Mouse (Mus musculus): Measurements from ENCODE around the gene Tnk2. TPM values are rescaled to one million over a fixed set of nuclear protein-coding genes. Genes with fewer than 3 reads are reported as not detected.

Tnk2 gene
- polyA plus RNA-seq, 1 experiment from 2014 or later = 17.1 TPM

DNA sequence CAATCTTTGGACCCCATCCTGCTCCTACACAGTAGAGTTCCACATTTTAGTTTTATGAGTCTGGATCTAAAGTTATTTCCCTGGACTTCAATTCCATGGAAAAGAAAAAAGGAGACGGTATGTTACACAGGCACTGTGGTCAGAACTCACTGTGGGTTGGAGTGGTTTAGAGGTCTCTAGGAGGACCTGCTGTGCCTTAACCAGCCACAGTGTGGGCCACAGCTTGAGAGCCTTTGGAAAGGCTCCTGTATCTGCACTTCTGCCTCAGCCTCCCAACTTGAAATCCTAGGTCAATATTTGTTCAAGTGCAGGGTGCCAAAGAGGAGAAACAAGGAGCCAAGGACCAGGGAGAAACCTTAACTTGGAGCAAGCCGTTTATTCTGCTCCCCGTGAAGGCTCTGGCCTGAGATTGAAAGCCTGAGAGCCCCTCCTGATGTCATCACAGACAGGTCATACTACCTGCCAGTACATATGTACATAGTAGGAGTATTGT, 41.4 kb upstream of the Tnk2 start:
- Histone ChIP-seq H3K4me2 (replicated peaks; ENCODE audit: low read depth) (no peak overlapping the region), H3K4me1 (replicated peaks; ENCODE audit: control insufficient read depth, insufficient read depth) (no peaks in the 10 kb centered on the region)
- 59% methylated on average over 3 of the region's 3 CpGs for WGBS

DNA sequence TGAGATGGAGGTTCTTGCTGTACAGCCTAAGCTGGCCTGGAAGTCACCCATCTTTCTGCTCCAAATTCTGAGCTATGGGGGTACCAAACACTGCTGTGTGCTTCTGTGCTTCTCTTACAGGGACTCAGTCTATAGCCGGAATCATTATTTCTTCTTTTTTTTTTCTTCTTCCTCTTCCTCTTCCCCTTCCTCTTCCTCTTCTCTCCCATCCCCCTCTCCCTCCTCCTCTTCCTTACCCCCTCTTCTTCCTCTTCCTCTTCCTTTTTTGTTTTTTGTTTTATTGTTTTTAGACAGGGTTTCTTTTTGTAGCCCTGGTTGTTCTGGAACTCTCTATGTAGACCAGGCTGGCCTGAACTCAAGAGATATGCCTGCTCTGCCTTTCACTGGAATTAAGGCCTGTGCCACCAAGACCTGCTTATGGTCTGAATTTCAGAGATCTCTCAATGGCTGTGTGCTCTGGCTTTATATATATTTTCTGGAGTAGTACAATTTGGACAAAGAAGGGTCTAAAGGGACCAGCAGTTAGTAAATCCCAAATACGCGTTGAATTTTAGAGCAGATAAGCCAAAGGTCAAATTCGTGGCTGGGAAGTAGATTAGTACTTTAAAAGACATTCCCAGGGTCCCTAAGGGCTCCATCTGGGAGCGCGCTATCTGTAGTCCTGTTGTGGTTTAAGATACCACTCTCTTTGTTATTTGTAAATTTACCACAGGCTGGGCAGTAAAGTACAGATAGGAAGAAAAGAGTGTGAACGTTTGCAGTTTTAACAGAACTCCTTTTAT, 35.9 kb upstream of the Tnk2 start:
- H3K4me3 ChIP-seq (ENCODE audit: low read depth, low read length) = no peak overlapping the region
- no peak overlapping the region for H3K9ac ChIP-seq (ENCODE audit: low read length)
- DNase-seq (ENCODE audit: low spot score) (no peak), ATAC-seq (ENCODE audit: low FRiP score, low TSS enrichment) (no peak)
- no peaks in the 10 kb centered on the region for H3K27me3 ChIP-seq (ENCODE audit: control insufficient read depth, insufficient read depth, low read length)
- no peak overlapping the region for H3K27ac ChIP-seq (replicated peaks)
- H3K4me2 ChIP-seq (replicated peaks; ENCODE audit: low read depth) = peak overlapping the region; percentile 88
- no peak for TF ChIP-seq CTCF (IDR thresholded peaks at IDR 0.05; ENCODE audit: low read depth)
- no peak for TF ChIP-seq EP300 (optimal IDR thresholded peaks at IDR 0.05)
- 57% methylated on average over 7 of the region's 7 CpGs for WGBS
- no peaks in the 10 kb centered on the region for H3K36me3 ChIP-seq (ENCODE audit: control insufficient read depth, insufficient read depth, low read length)
- H3K9me3 ChIP-seq (ENCODE audit: control insufficient read depth, low read length) = no peaks in the 10 kb centered on the region
- H3K4me1 ChIP-seq (replicated peaks; ENCODE audit: control insufficient read depth, insufficient read depth) = no peaks in the 10 kb centered on the region

More for the DNA sequence above, 41.4 kb upstream of the Tnk2 start:
- H3K4me3 ChIP-seq (ENCODE audit: low read depth, low read length) = no peak overlapping the region
- DNase-seq (ENCODE audit: low spot score) = no peak
- no peaks in the 10 kb centered on the region for H3K36me3 ChIP-seq (ENCODE audit: control insufficient read depth, insufficient read depth, low read length)
- ATAC-seq (ENCODE audit: low FRiP score, low TSS enrichment) = no peak
- H3K9me3 ChIP-seq (ENCODE audit: control insufficient read depth, low read length) = no peaks in the 10 kb centered on the region
- TF ChIP-seq EP300 (optimal IDR thresholded peaks at IDR 0.05) (no peak), CTCF (IDR thresholded peaks at IDR 0.05; ENCODE audit: low read depth) (no peak)
- no peaks in the 10 kb centered on the region for H3K27me3 ChIP-seq (ENCODE audit: control insufficient read depth, insufficient read depth, low read length)
- no peak overlapping the region for H3K9ac ChIP-seq (ENCODE audit: low read length)
- H3K27ac ChIP-seq (replicated peaks) = no peak overlapping the region

DNA sequence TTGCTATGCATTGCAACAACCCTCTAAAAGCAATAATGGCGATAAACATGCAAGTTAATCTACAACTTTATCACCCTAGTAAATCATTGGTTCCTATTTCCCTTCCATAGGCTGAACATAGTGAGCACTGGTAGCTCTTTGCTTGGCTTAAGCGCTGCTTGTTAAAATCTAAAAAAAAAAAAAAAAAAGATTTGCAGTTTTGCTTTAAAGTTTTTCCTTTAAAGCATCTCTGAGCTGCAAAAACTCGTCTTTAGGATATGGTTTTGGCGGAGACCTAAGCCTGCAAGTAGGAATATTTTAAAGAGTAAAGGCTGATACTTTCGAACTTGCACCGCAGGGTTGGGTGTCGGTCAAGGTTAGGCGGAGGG, 35.3 kb upstream of the Tnk2 start:
- TF ChIP-seq CTCF (IDR thresholded peaks at IDR 0.05; ENCODE audit: low read depth) (no peak), EP300 (optimal IDR thresholded peaks at IDR 0.05) (no peak)
- H3K4me1 ChIP-seq (replicated peaks; ENCODE audit: control insufficient read depth, insufficient read depth) = no peaks in the 10 kb centered on the region
- peak overlapping the region; percentile 88 for H3K4me2 ChIP-seq (replicated peaks; ENCODE audit: low read depth)
- peak overlapping the region; percentile 81 for H3K4me3 ChIP-seq (ENCODE audit: low read depth, low read length)
- no peaks in the 10 kb centered on the region for H3K9me3 ChIP-seq (ENCODE audit: control insufficient read depth, low read length)
- H3K36me3 ChIP-seq (ENCODE audit: control insufficient read depth, insufficient read depth, low read length) = no peaks in the 10 kb centered on the region
- no peak for ATAC-seq (ENCODE audit: low FRiP score, low TSS enrichment)
- H3K27me3 ChIP-seq (ENCODE audit: control insufficient read depth, insufficient read depth, low read length) = no peaks in the 10 kb centered on the region
- 6% methylated on average over 8 of the region's 8 CpGs for WGBS
- DNase-seq (ENCODE audit: low spot score) = no peak
- H3K9ac ChIP-seq (ENCODE audit: low read length) = peak overlapping the region; percentile 80; the same call in 1 of the 2 replicates
- 0 out of 2 replicates have a peak overlapping the region, but pooled peaks have one; percentile 58 for H3K27ac ChIP-seq (replicated peaks)

DNA sequence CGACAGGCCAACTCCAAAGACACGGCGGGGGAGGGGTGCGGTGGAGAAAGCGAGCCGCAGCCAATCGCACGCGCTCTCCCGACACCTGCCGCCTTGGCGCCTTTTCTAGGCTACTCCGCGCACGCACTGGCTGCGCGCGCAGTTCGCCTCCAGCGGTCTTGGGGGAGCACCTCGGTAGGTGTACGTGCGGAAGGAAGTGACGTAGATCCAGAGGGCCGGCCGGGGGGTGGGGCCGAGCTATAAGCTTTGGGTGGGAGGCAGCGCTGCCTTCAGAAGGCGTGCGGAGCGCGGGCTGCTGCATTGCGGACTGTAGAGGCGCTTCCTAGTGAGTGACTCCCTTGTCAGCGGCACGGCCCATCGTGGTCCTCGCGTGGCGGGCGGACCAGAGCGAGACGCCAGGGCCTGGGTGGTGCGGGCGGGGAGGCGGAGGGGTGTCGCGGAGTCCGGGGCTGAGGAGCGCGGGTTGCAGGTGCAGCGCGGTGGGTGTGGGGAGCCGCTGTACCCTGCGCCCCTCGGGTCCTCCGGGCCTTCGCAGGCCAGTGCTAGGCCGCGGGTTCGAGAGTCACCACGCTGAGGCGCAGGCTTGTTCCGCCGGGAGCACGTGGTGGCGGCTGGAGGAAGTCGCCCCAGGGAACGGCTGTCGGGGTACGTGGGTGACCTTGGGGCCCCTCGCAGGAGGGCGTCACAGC, 34.8 kb upstream of the Tnk2 start, which contains the start of gene Tfrc:
Gene Tfrc, plus strand, starts transcription at position 209 of the 689 bp plus-strand sequence.
- WGBS = under 1% methylated on average over 71 of the region's 73 CpGs
- Histone ChIP-seq H3K4me3 (ENCODE audit: low read depth, low read length) (peak within 1 kb of the TSS; percentile 81), H3K36me3 (ENCODE audit: control insufficient read depth, insufficient read depth, low read length) (no peaks in the 10 kb centered on the region), H3K4me2 (replicated peaks; ENCODE audit: low read depth) (peak within 1 kb of the TSS; percentile 88), H3K27ac (replicated peaks) (peak within 1 kb of the TSS; percentile 88), H3K9ac (ENCODE audit: low read length) (peak within 1 kb of the TSS; percentile 80), H3K9me3 (ENCODE audit: control insufficient read depth, low read length) (no peaks in the 10 kb centered on the region), H3K4me1 (replicated peaks; ENCODE audit: control insufficient read depth, insufficient read depth) (no peaks in the 10 kb centered on the region), H3K27me3 (ENCODE audit: control insufficient read depth, insufficient read depth, low read length) (no peaks in the 10 kb centered on the region)
- DNase-seq (ENCODE audit: low spot score) (peak; percentile 99), ATAC-seq (ENCODE audit: low FRiP score, low TSS enrichment) (peak; percentile 98)
- peak; percentile 27; the same call in 1 of the 2 replicates for TF ChIP-seq CTCF (IDR thresholded peaks at IDR 0.05; ENCODE audit: low read depth)
- TF ChIP-seq EP300 (optimal IDR thresholded peaks at IDR 0.05) = no peak

DNA sequence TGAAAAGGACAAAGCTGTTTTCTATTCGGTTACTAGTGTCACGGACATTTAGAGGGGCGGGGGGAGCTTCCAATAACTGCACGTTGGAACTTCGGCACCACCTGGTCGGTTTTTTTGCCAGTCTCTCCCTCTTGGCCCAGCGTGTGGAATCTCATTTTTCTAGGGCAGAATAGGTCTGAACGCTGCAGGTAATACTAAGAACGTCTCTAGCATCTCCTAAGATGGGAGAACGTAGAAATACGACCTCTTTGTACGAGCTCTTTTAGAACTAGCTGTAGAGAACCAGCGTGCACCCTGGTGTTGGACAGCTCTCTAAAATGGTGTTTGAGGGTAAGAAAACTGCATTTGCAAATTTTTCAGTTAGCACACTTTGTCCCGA, 34.3 kb upstream of the Tnk2 start:
- Histone ChIP-seq H3K9ac (ENCODE audit: low read length) (peak overlapping the region; percentile 80), H3K9me3 (ENCODE audit: control insufficient read depth, low read length) (no peaks in the 10 kb centered on the region), H3K4me2 (replicated peaks; ENCODE audit: low read depth) (peak overlapping the region; percentile 88), H3K27ac (replicated peaks) (peak overlapping the region; percentile 88), H3K4me3 (ENCODE audit: low read depth, low read length) (peak overlapping the region; percentile 81), H3K27me3 (ENCODE audit: control insufficient read depth, insufficient read depth, low read length) (no peaks in the 10 kb centered on the region), H3K4me1 (replicated peaks; ENCODE audit: control insufficient read depth, insufficient read depth) (no peaks in the 10 kb centered on the region), H3K36me3 (ENCODE audit: control insufficient read depth, insufficient read depth, low read length) (no peaks in the 10 kb centered on the region)
- 2% methylated on average over 14 of the region's 14 CpGs for WGBS
- ATAC-seq (ENCODE audit: low FRiP score, low TSS enrichment) (no peak), DNase-seq (ENCODE audit: low spot score) (no peak)
- no peak for TF ChIP-seq CTCF (IDR thresholded peaks at IDR 0.05; ENCODE audit: low read depth)
- no peak for TF ChIP-seq EP300 (optimal IDR thresholded peaks at IDR 0.05)

All from stomach, postnatal 0 days (tissue).